Mouse (Mus musculus) ES-Bruce4 (cell line): ENCODE measurements at regions not wholly inside any gene's neighbourhood (a gene's known extent, or its start where the extent isn't known, plus 50 kb on each side); places are given as distances from the start of the nearest gene placed in this dataset.

Experiments
- EP300 ChIP-seq: IDR thresholded peaks from 2 replicates; pipeline ENCODE4 v1.6.1; 2011; ENCODE audit warnings: low read depth, low read length; ENCODE audit not compliant: insufficient read depth
- POLR2A ChIP-seq: IDR thresholded peaks from one replicate; pipeline ENCODE4 v1.8.1; 2011; ENCODE audit warnings: low read length; ENCODE audit not compliant: insufficient read depth

- TF ChIP-seq EP300 (no peak), POLR2A (no peak)
These were observed 518.6 kb upstream of the 3110018I06Rik start for GRCm38 (mm10) chr12:106969873-106970272.
